In genomic region chr5:122440095-122440630, GRCm38 (mm10) we compare ENCODE assay signal across 13 mouse cellular contexts. TPM values are rescaled to one million over a fixed set of nuclear protein-coding genes. Genes with fewer than 3 reads are reported as not detected.
DNase-seq lines count a peak whose midpoint lies in the region; ATAC-seq lines count a peak whose summit lies in the region.
"Had no signal": no experiment of that assay in that cellular context is flagged by ENCODE, and none has a peak within 500 bp of the region (broad histone marks: within the 10 kb centered on the region; RNA-seq: fewer than 3 reads in every experiment).

No protein-coding gene starts in this region.

- ATAC-seq in embryonic facial prominence, embryonic 14.5 days (ENCODE audit: low read depth), result no peak
- ATAC-seq in limb, embryonic 12.5 days (ENCODE audit: insufficient number of reproducible peaks, insufficient read depth, low FRiP score, low TSS enrichment, low read depth), result no peak
- ATAC-seq in heart, embryonic 14.5 days (ENCODE audit: insufficient number of reproducible peaks, insufficient read depth, low FRiP score, low read depth), result no peak
- no peak for ATAC-seq in midbrain, embryonic 15.5 days (replicated peaks)
- ATAC-seq in hindbrain, embryonic 13.5 days (ENCODE audit: low FRiP score), result no peak
- ATAC-seq: midbrain, embryonic 16.5 days had no signal

- H3K79me2 ChIP-seq in macrophage (ENCODE audit: inconsistent target), result no peaks in the 10 kb centered on the region

- H3K4me2 ChIP-seq in embryonic facial prominence, embryonic 14.5 days (ENCODE audit: low read depth, low read length), result no peak overlapping the region
- no peak overlapping the region for H3K4me2 ChIP-seq in limb, embryonic 12.5 days
- H3K4me2 ChIP-seq in heart, embryonic 14.5 days (ENCODE audit: low read length), result no peak overlapping the region
- H3K4me2 ChIP-seq in midbrain, embryonic 15.5 days, result no peak overlapping the region
- no peak overlapping the region for H3K4me2 ChIP-seq in hindbrain, embryonic 13.5 days
- H3K4me2 ChIP-seq: embryonic facial prominence, embryonic 12.5 days; liver, embryonic 15.5 days had no signal

- no peaks in the 10 kb centered on the region for H3K27me3 ChIP-seq in embryonic facial prominence, embryonic 14.5 days (replicated peaks; ENCODE audit: control insufficient read depth, insufficient read depth, low read length)
- H3K27me3 ChIP-seq in embryonic facial prominence, embryonic 10.5 days (replicated peaks; ENCODE audit: low read depth, poor library complexity, severe bottlenecking), result no peaks in the 10 kb centered on the region
- H3K27me3 ChIP-seq in limb, embryonic 12.5 days, result no peaks in the 10 kb centered on the region
- H3K27me3 ChIP-seq in limb, embryonic 10.5 days (ENCODE audit: low read depth, poor library complexity, severe bottlenecking), result no peaks in the 10 kb centered on the region
- H3K27me3 ChIP-seq in heart, embryonic 14.5 days (ENCODE audit: control insufficient read depth, insufficient read depth, low read length), result no peaks in the 10 kb centered on the region
- H3K27me3 ChIP-seq in midbrain, embryonic 15.5 days (replicated peaks), result no peaks in the 10 kb centered on the region
- no peaks in the 10 kb centered on the region for H3K27me3 ChIP-seq in hindbrain, embryonic 13.5 days
- H3K27me3 ChIP-seq: embryonic facial prominence, embryonic 12.5 days; liver, embryonic 15.5 days had no signal

- 95% methylated on average over 12 of the region's 12 CpGs for WGBS in embryonic facial prominence, embryonic 14.5 days
- WGBS in embryonic facial prominence, embryonic 10.5 days, result 97% methylated on average over 12 of the region's 12 CpGs
- 96% methylated on average over 12 of the region's 12 CpGs for WGBS in limb, embryonic 12.5 days
- 98% methylated on average over 12 of the region's 12 CpGs for WGBS in limb, embryonic 10.5 days
- 90% methylated on average over 12 of the region's 12 CpGs for WGBS in heart, embryonic 14.5 days
- 96% methylated on average over 12 of the region's 12 CpGs for WGBS in macrophage (ENCODE audit: missing documents)
- 93% methylated on average over 12 of the region's 12 CpGs for WGBS in midbrain, embryonic 15.5 days
- 96% methylated on average over 12 of the region's 12 CpGs for WGBS in hindbrain, embryonic 13.5 days

- H3K9me3 ChIP-seq in embryonic facial prominence, embryonic 14.5 days (ENCODE audit: control insufficient read depth, low read length), result no peaks in the 10 kb centered on the region
- H3K9me3 ChIP-seq in embryonic facial prominence, embryonic 10.5 days, result no peaks in the 10 kb centered on the region
- no peaks in the 10 kb centered on the region for H3K9me3 ChIP-seq in limb, embryonic 12.5 days
- no peaks in the 10 kb centered on the region for H3K9me3 ChIP-seq in limb, embryonic 10.5 days (replicated peaks)
- no peaks in the 10 kb centered on the region for H3K9me3 ChIP-seq in heart, embryonic 14.5 days (ENCODE audit: control insufficient read depth, low read length)
- no peaks in the 10 kb centered on the region for H3K9me3 ChIP-seq in midbrain, embryonic 15.5 days
- no peaks in the 10 kb centered on the region for H3K9me3 ChIP-seq in hindbrain, embryonic 13.5 days
- H3K9me3 ChIP-seq: embryonic facial prominence, embryonic 12.5 days; liver, embryonic 15.5 days had no signal

- 0 out of 2 replicates have a peak overlapping the region, but pooled peaks have one; percentile 33 for H3K27ac ChIP-seq in embryonic facial prominence, embryonic 14.5 days (replicated peaks; ENCODE audit: low read depth, low read length)
- H3K27ac ChIP-seq in embryonic facial prominence, embryonic 10.5 days (replicated peaks), result no peak overlapping the region
- H3K27ac ChIP-seq in limb, embryonic 12.5 days, result peak overlapping the region; percentile 14; the same call in 1 of the 2 replicates
- no peak overlapping the region for H3K27ac ChIP-seq in limb, embryonic 10.5 days
- peak overlapping the region in 1 of 2 experiments; percentile 63; a peak in 1 of 4 replicates for H3K27ac ChIP-seq in heart, embryonic 14.5 days (replicated peaks in 1 of 2; ENCODE audit: control insufficient read depth in 1 of 2, insufficient read depth in 1 of 2, low read depth in 2 of 2, low read length in 2 of 2)
- H3K27ac ChIP-seq in macrophage, result peak overlapping the region; percentile 65
- no peak overlapping the region for H3K27ac ChIP-seq in midbrain, embryonic 15.5 days
- no peak overlapping the region for H3K27ac ChIP-seq in hindbrain, embryonic 13.5 days
- H3K27ac ChIP-seq: liver, embryonic 15.5 days had no signal

- no peaks in the 10 kb centered on the region for H3K4me1 ChIP-seq in embryonic facial prominence, embryonic 14.5 days (ENCODE audit: control insufficient read depth, insufficient read depth, low read length)
- H3K4me1 ChIP-seq in embryonic facial prominence, embryonic 10.5 days, result no peaks in the 10 kb centered on the region
- H3K4me1 ChIP-seq in limb, embryonic 12.5 days (replicated peaks), result no peaks in the 10 kb centered on the region
- H3K4me1 ChIP-seq in limb, embryonic 10.5 days, result no peaks in the 10 kb centered on the region
- H3K4me1 ChIP-seq in heart, embryonic 14.5 days (ENCODE audit: control insufficient read depth in 2 of 2, insufficient read depth in 2 of 2, low read length in 2 of 2), result peaks cover 2 to 11% of the 10 kb centered on the region in 2 experiments; a peak in 3 of 4 replicates
- no peaks in the 10 kb centered on the region for H3K4me1 ChIP-seq in midbrain, embryonic 15.5 days
- H3K4me1 ChIP-seq in hindbrain, embryonic 13.5 days (replicated peaks), result no peaks in the 10 kb centered on the region
- H3K4me1 ChIP-seq: embryonic facial prominence, embryonic 12.5 days; liver, embryonic 15.5 days had no signal

- peaks cover 100% of the 10 kb centered on the region for H3K36me3 ChIP-seq in embryonic facial prominence, embryonic 14.5 days (ENCODE audit: control insufficient read depth, insufficient read depth, low read length)
- H3K36me3 ChIP-seq in embryonic facial prominence, embryonic 10.5 days (replicated peaks), result peaks cover 100% of the 10 kb centered on the region
- peaks cover 100% of the 10 kb centered on the region for H3K36me3 ChIP-seq in limb, embryonic 12.5 days
- H3K36me3 ChIP-seq in limb, embryonic 10.5 days, result peaks cover 100% of the 10 kb centered on the region
- H3K36me3 ChIP-seq in heart, embryonic 14.5 days (ENCODE audit: control insufficient read depth, insufficient read depth, low read length), result peaks cover 100% of the 10 kb centered on the region
- peaks cover 88% of the 10 kb centered on the region for H3K36me3 ChIP-seq in macrophage (ENCODE audit: inconsistent target)
- peaks cover 85% of the 10 kb centered on the region for H3K36me3 ChIP-seq in midbrain, embryonic 15.5 days (replicated peaks)
- peaks cover 99% of the 10 kb centered on the region for H3K36me3 ChIP-seq in hindbrain, embryonic 13.5 days

- H3K9ac ChIP-seq in embryonic facial prominence, embryonic 14.5 days (ENCODE audit: low read depth, low read length), result no peak overlapping the region
- H3K9ac ChIP-seq in limb, embryonic 12.5 days (replicated peaks), result no peak overlapping the region
- 0 out of 2 replicates have a peak overlapping the region, but pooled peaks have one; percentile 12 for H3K9ac ChIP-seq in heart, embryonic 14.5 days (ENCODE audit: low read length)
- no peak overlapping the region for H3K9ac ChIP-seq in midbrain, embryonic 15.5 days
- H3K9ac ChIP-seq in hindbrain, embryonic 13.5 days, result no peak overlapping the region
- H3K9ac ChIP-seq: embryonic facial prominence, embryonic 12.5 days; liver, embryonic 15.5 days had no signal

- H3K4me3 ChIP-seq in embryonic facial prominence, embryonic 14.5 days (ENCODE audit: low read depth, low read length), result no peak overlapping the region
- H3K4me3 ChIP-seq in embryonic facial prominence, embryonic 10.5 days, result no peak overlapping the region
- no peak overlapping the region for H3K4me3 ChIP-seq in limb, embryonic 12.5 days (replicated peaks)
- H3K4me3 ChIP-seq in limb, embryonic 10.5 days, result no peak overlapping the region
- no peak overlapping the region for H3K4me3 ChIP-seq in heart, embryonic 14.5 days (ENCODE audit: control insufficient read depth in 1 of 2, insufficient read depth in 1 of 2, low read depth in 1 of 2, low read length in 2 of 2)
- no peak overlapping the region for H3K4me3 ChIP-seq in macrophage (ENCODE audit: inconsistent target)
- no peak overlapping the region for H3K4me3 ChIP-seq in midbrain, embryonic 15.5 days
- H3K4me3 ChIP-seq in hindbrain, embryonic 13.5 days, result no peak overlapping the region
- H3K4me3 ChIP-seq: embryonic facial prominence, embryonic 12.5 days; liver, embryonic 15.5 days had no signal

- DNase-seq in embryonic facial prominence, embryonic 14.5 days (ENCODE audit: low spot score), result no peak
- DNase-seq in embryonic facial prominence, embryonic 10.5 days (ENCODE audit: low spot score), result no peak
- no peak for DNase-seq in limb, embryonic 10.5 days (ENCODE audit: low spot score)
- DNase-seq: B cell, adult 2 months; cerebellum, adult 9-10 months had no signal

RNA-seq across cellular contexts. Expression of gene Anapc7, which starts 18.7 kb away (rescaled TPM):
- polyA plus RNA-seq in embryonic facial prominence, embryonic 14.5 days (2014; fragmentation: Nextera tagmentation; extraction: Ambion mirVana), result 23.1 and 24.9 TPM in 2 replicates
- 60.4 and 63.2 TPM in 2 replicates for polyA plus RNA-seq in embryonic facial prominence, embryonic 10.5 days (2016; fragmentation: Nextera tagmentation; extraction: Ambion mirVana)
- 57.9 and 59.3 TPM in 2 replicates for polyA plus RNA-seq in limb, embryonic 12.5 days (2016; fragmentation: Nextera tagmentation; extraction: Ambion mirVana)
- polyA plus RNA-seq in limb, embryonic 10.5 days (2016; fragmentation: Nextera tagmentation; extraction: Ambion mirVana), result 60.4 and 66.8 TPM in 2 replicates
- polyA plus RNA-seq in heart, embryonic 14.5 days (2014; fragmentation: Nextera tagmentation; extraction: Ambion mirVana), result 19.8 and 22.3 TPM in 2 replicates
- 10 to 100 TPM; 24.4 to 61.6 (median 37.0) TPM for total RNA-seq in macrophage (2018; cell fraction: chromatin; rRNA removed)
- 10 to 100 TPM; 16.6 to 27.6 (median 21.9) TPM for total RNA-seq in macrophage (2018; cell fraction: cytosol; rRNA removed)
- total RNA-seq in macrophage (2018; cell fraction: nucleus; rRNA removed), result 10 to 100 TPM; 15.7 to 48.8 (median 28.5) TPM
- 25.3 to 29.1 TPM (median 26.9 TPM) in 3 replicates for polyA plus RNA-seq in macrophage (2018)
- polyA plus RNA-seq in midbrain, embryonic 15.5 days (2015; fragmentation: Nextera tagmentation; extraction: Ambion mirVana), result 51.2 and 54.5 TPM in 2 replicates
- polyA plus RNA-seq in hindbrain, embryonic 13.5 days (2015; fragmentation: Nextera tagmentation; extraction: Ambion mirVana), result 46.7 and 51.8 TPM in 2 replicates

RNA-seq across cellular contexts. Expression of gene Arpc3, which starts 48.5 kb away (rescaled TPM):
- polyA plus RNA-seq in embryonic facial prominence, embryonic 14.5 days (2014; fragmentation: Nextera tagmentation; extraction: Ambion mirVana), result 50.3 and 51.8 TPM in 2 replicates
- polyA plus RNA-seq in embryonic facial prominence, embryonic 10.5 days (2016; fragmentation: Nextera tagmentation; extraction: Ambion mirVana), result 85.5 and 93.8 TPM in 2 replicates
- 83.3 and 89.3 TPM in 2 replicates for polyA plus RNA-seq in limb, embryonic 12.5 days (2016; fragmentation: Nextera tagmentation; extraction: Ambion mirVana)
- polyA plus RNA-seq in limb, embryonic 10.5 days (2016; fragmentation: Nextera tagmentation; extraction: Ambion mirVana), result 80.5 and 86.6 TPM in 2 replicates
- polyA plus RNA-seq in heart, embryonic 14.5 days (2014; fragmentation: Nextera tagmentation; extraction: Ambion mirVana), result 37.9 and 46.4 TPM in 2 replicates
- 100 to 1,000 TPM; 128 to 449 (median 189) TPM for total RNA-seq in macrophage (2018; cell fraction: chromatin; rRNA removed)
- total RNA-seq in macrophage (2018; cell fraction: cytosol; rRNA removed), result 100 to 1,000 TPM; 567 to 868 (median 701) TPM
- total RNA-seq in macrophage (2018; cell fraction: nucleus; rRNA removed), result 100 to 1,000 TPM; 137 to 276 (median 167) TPM
- 1,088 to 1,432 TPM (median 1,117 TPM) in 3 replicates for polyA plus RNA-seq in macrophage (2018)
- polyA plus RNA-seq in midbrain, embryonic 15.5 days (2015; fragmentation: Nextera tagmentation; extraction: Ambion mirVana), result 146 and 148 TPM in 2 replicates
- polyA plus RNA-seq in hindbrain, embryonic 13.5 days (2015; fragmentation: Nextera tagmentation; extraction: Ambion mirVana), result 159 and 173 TPM in 2 replicates

Comparison
In these comparisons a context has a peak if more than half of its experiments do, and no peak if none do; other contexts are left out.
1. H3K27ac ChIP-seq: peak in embryonic facial prominence, embryonic 14.5 days (single experiment), limb, embryonic 12.5 days (single experiment) and macrophage (single experiment); none in embryonic facial prominence, embryonic 10.5 days (single experiment), limb, embryonic 10.5 days (single experiment), midbrain, embryonic 15.5 days (single experiment) and hindbrain, embryonic 13.5 days (single experiment).